Comparison of ENCODE assay signal across 22 mouse cellular contexts in the genomic region with DNA sequence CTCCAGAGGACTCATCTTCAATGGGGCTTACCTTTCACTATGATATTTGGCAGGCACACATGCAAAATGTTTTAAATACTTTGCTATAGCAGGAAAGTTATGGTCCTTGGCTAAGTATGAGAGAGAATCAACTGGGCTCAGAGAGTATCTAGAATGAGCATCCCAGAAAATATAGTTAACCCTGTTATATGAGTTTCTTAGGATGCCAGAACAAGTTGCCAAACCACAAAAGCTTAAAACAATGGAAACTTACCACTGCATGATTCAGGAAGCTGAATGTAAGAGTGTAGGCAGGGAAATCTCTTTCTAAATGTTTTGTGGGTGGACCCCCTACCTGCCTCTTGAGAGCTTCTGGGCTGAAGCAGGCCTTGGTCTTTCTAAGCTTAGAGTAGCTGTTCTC.
"Had no signal": no experiment of that assay in that cellular context is flagged by ENCODE, and none has a peak within 500 bp of the region (broad histone marks: within the 10 kb centered on the region; RNA-seq: fewer than 3 reads in every experiment).

No protein-coding gene starts in this region.

- H3K4me3 ChIP-seq: limb, embryonic 12.5 days; liver, embryonic 12.5 days; liver, embryonic 15.5 days; lung, embryonic 15.5 days; megakaryocyte, embryonic 14.5 days; midbrain, embryonic 10.5 days; midbrain, embryonic 13.5 days had no signal

- H3K36me3 ChIP-seq: limb, embryonic 12.5 days; liver, embryonic 12.5 days; liver, embryonic 15.5 days; lung, embryonic 15.5 days; midbrain, embryonic 10.5 days; midbrain, embryonic 13.5 days had no signal

- ATAC-seq: liver, embryonic 12.5 days; midbrain, embryonic 13.5 days; midbrain, embryonic 16.5 days had no signal

- H3K4me1 ChIP-seq: limb, embryonic 12.5 days; liver, embryonic 12.5 days; liver, embryonic 15.5 days; lung, embryonic 15.5 days; megakaryocyte, embryonic 14.5 days had no signal

- H3K9me3 ChIP-seq: limb, embryonic 12.5 days; liver, embryonic 12.5 days; liver, embryonic 15.5 days; lung, embryonic 15.5 days; megakaryocyte, embryonic 14.5 days; midbrain, embryonic 10.5 days; midbrain, embryonic 13.5 days had no signal

- H3K27me3 ChIP-seq: limb, embryonic 12.5 days; liver, embryonic 12.5 days; liver, embryonic 15.5 days; lung, embryonic 15.5 days; megakaryocyte, embryonic 14.5 days; midbrain, embryonic 13.5 days had no signal

- H3K27ac ChIP-seq: limb, embryonic 12.5 days; liver, embryonic 12.5 days; liver, embryonic 15.5 days; lung, embryonic 15.5 days; midbrain, embryonic 10.5 days; midbrain, embryonic 13.5 days; stomach, postnatal 0 days had no signal

- H3K9ac ChIP-seq: limb, embryonic 12.5 days; liver, embryonic 12.5 days; liver, embryonic 15.5 days; lung, embryonic 15.5 days; midbrain, embryonic 13.5 days had no signal

- H3K4me2 ChIP-seq: limb, embryonic 12.5 days; liver, embryonic 12.5 days; liver, embryonic 15.5 days; lung, embryonic 15.5 days; midbrain, embryonic 13.5 days had no signal

- DNase-seq: kidney, adult 18-20 months; kidney, adult 9 months; kidney, postnatal 14 days; liver; lung, adult 18-20 months; lung, postnatal 10 days; lung, postnatal 36 days; right cerebral cortex, adult 18-20 months; right cerebral cortex, postnatal 14 days; right cerebral cortex, postnatal 4 days; thymus, adult 2 months; thymus, postnatal 14 days; thymus, postnatal 4 days had no signal
